ENCODE assay signal across 28 mouse cellular contexts in genomic region chr10:78042096-78042495, GRCm38 (mm10). TPM values are rescaled to one million over a fixed set of nuclear protein-coding genes. Genes with fewer than 3 reads are reported as not detected.
DNase-seq lines count a peak whose midpoint lies in the region; ATAC-seq lines count a peak whose summit lies in the region.
"Had no signal": no experiment of that assay in that cellular context is flagged by ENCODE, and none has a peak within 500 bp of the region (broad histone marks: within the 10 kb centered on the region; RNA-seq: fewer than 3 reads in every experiment).

No protein-coding gene starts in this region.

- H3K27ac ChIP-seq in midbrain, embryonic 11.5 days (ENCODE audit: low read depth, low read length), result no peak overlapping the region
- no peak overlapping the region for H3K27ac ChIP-seq in midbrain, embryonic 13.5 days
- no peak overlapping the region for H3K27ac ChIP-seq in embryonic facial prominence, embryonic 10.5 days (replicated peaks)
- H3K27ac ChIP-seq in limb, embryonic 11.5 days (replicated peaks; ENCODE audit: low read depth, low read length), result no peak overlapping the region
- H3K27ac ChIP-seq: embryonic facial prominence, embryonic 12.5 days; embryonic facial prominence, embryonic 15.5 days; gastrocnemius, adult 2 months; heart, embryonic 15.5 days; hindbrain, embryonic 10.5 days; hindbrain, embryonic 13.5 days; intestine, embryonic 15.5 days had no signal

- no peaks in the 10 kb centered on the region for H3K4me1 ChIP-seq in midbrain, embryonic 11.5 days (ENCODE audit: control insufficient read depth, insufficient read depth, low read length)
- H3K4me1 ChIP-seq in midbrain, embryonic 13.5 days (replicated peaks), result peaks cover 7% of the 10 kb centered on the region; the same call in 1 of the 2 replicates
- peaks cover 24% of the 10 kb centered on the region for H3K4me1 ChIP-seq in embryonic facial prominence, embryonic 10.5 days
- 0 out of 2 replicates have a peak, but pooled peaks cover 2% of the 10 kb centered on the region for H3K4me1 ChIP-seq in limb, embryonic 11.5 days (ENCODE audit: control insufficient read depth, insufficient read depth, low read length)

- H3K9me3 ChIP-seq in midbrain, embryonic 11.5 days (ENCODE audit: control insufficient read depth, low read length), result no peaks in the 10 kb centered on the region
- no peaks in the 10 kb centered on the region for H3K9me3 ChIP-seq in midbrain, embryonic 13.5 days
- H3K9me3 ChIP-seq in embryonic facial prominence, embryonic 10.5 days, result no peaks in the 10 kb centered on the region
- no peaks in the 10 kb centered on the region for H3K9me3 ChIP-seq in limb, embryonic 11.5 days (ENCODE audit: control insufficient read depth, low read length)
- H3K9me3 ChIP-seq: embryonic facial prominence, embryonic 12.5 days; embryonic facial prominence, embryonic 15.5 days; heart, embryonic 12.5 days; heart, embryonic 15.5 days; hindbrain, embryonic 10.5 days; hindbrain, embryonic 13.5 days; intestine, embryonic 15.5 days had no signal

- H3K4me2 ChIP-seq in midbrain, embryonic 11.5 days, result no peak overlapping the region
- no peak overlapping the region for H3K4me2 ChIP-seq in midbrain, embryonic 13.5 days (replicated peaks)
- H3K4me2 ChIP-seq in limb, embryonic 11.5 days (ENCODE audit: low read depth, severe bottlenecking), result no peak overlapping the region
- H3K4me2 ChIP-seq: embryonic facial prominence, embryonic 12.5 days; heart, embryonic 12.5 days; heart, embryonic 15.5 days; hindbrain, embryonic 13.5 days; intestine, embryonic 15.5 days had no signal

- 69% methylated on average over 7 of the region's 7 CpGs for WGBS in midbrain, embryonic 11.5 days
- 82% methylated on average over 7 of the region's 7 CpGs for WGBS in midbrain, embryonic 13.5 days
- 45% methylated on average over 7 of the region's 7 CpGs for WGBS in embryonic facial prominence, embryonic 10.5 days
- 33% methylated on average over 7 of the region's 7 CpGs for WGBS in limb, embryonic 11.5 days

- no peak for ATAC-seq in midbrain, embryonic 11.5 days (ENCODE audit: low FRiP score)
- ATAC-seq in midbrain, embryonic 13.5 days, result no peak
- ATAC-seq in limb, embryonic 11.5 days (ENCODE audit: insufficient number of reproducible peaks, low FRiP score, low TSS enrichment, low read depth), result no peak
- ATAC-seq: forebrain, postnatal 0 days; hindbrain, embryonic 16.5 days; intestine, embryonic 15.5 days had no signal

- H3K36me3 ChIP-seq in midbrain, embryonic 11.5 days (ENCODE audit: control insufficient read depth, insufficient read depth, low read length), result no peaks in the 10 kb centered on the region
- no peaks in the 10 kb centered on the region for H3K36me3 ChIP-seq in midbrain, embryonic 13.5 days
- no peaks in the 10 kb centered on the region for H3K36me3 ChIP-seq in embryonic facial prominence, embryonic 10.5 days (replicated peaks)
- H3K36me3 ChIP-seq in limb, embryonic 11.5 days (ENCODE audit: control insufficient read depth, insufficient read depth, low read length), result no peaks in the 10 kb centered on the region
- H3K36me3 ChIP-seq: embryonic facial prominence, embryonic 12.5 days; embryonic facial prominence, embryonic 15.5 days; heart, embryonic 12.5 days; heart, embryonic 15.5 days; hindbrain, embryonic 10.5 days; hindbrain, embryonic 13.5 days; intestine, embryonic 15.5 days had no signal

- peak; percentile 71 for DNase-seq in midbrain, embryonic 11.5 days (ENCODE audit: low spot score, missing footprints)
- peak; percentile 50 for DNase-seq in embryonic facial prominence, embryonic 10.5 days (ENCODE audit: low spot score)
- peak; percentile 32 for DNase-seq in limb, embryonic 11.5 days (ENCODE audit: low spot score)
- DNase-seq in B cell, adult 2 months, result no peak
- no peak for DNase-seq in testis, postnatal 14 days (ENCODE audit: low spot score)
- DNase-seq: adrenal gland, adult 2 months; adrenal gland, postnatal 14 days; cerebellum, adult 11 months; cerebellum, adult 2 months; cerebellum, adult 9-11 months; cerebellum, postnatal 25 days; forebrain, postnatal 0 days; gastrocnemius, adult 2 months; gastrocnemius, postnatal 25 days; heart, adult 18-20 months; heart, postnatal 10 days; heart, postnatal 36 days had no signal

- no peak overlapping the region for H3K4me3 ChIP-seq in midbrain, embryonic 11.5 days (ENCODE audit: low read depth, low read length)
- no peak overlapping the region for H3K4me3 ChIP-seq in midbrain, embryonic 13.5 days (replicated peaks)
- H3K4me3 ChIP-seq in embryonic facial prominence, embryonic 10.5 days, result no peak overlapping the region
- no peak overlapping the region for H3K4me3 ChIP-seq in limb, embryonic 11.5 days (ENCODE audit: low read depth, low read length)
- H3K4me3 ChIP-seq: embryonic facial prominence, embryonic 12.5 days; embryonic facial prominence, embryonic 15.5 days; gastrocnemius, adult 2 months; heart, embryonic 12.5 days; heart, embryonic 15.5 days; hindbrain, embryonic 10.5 days; hindbrain, embryonic 13.5 days; intestine, embryonic 15.5 days had no signal

- H3K9ac ChIP-seq in midbrain, embryonic 11.5 days (ENCODE audit: low read length), result no peak overlapping the region
- H3K9ac ChIP-seq in midbrain, embryonic 13.5 days (replicated peaks), result no peak overlapping the region
- H3K9ac ChIP-seq in limb, embryonic 11.5 days (ENCODE audit: low read length), result no peak overlapping the region
- H3K9ac ChIP-seq: embryonic facial prominence, embryonic 12.5 days; embryonic facial prominence, embryonic 15.5 days; forebrain, postnatal 0 days; heart, embryonic 12.5 days; heart, embryonic 15.5 days; hindbrain, embryonic 13.5 days; intestine, embryonic 15.5 days had no signal

- H3K27me3 ChIP-seq in midbrain, embryonic 11.5 days (ENCODE audit: control insufficient read depth, insufficient read depth, low read length), result no peaks in the 10 kb centered on the region
- no peaks in the 10 kb centered on the region for H3K27me3 ChIP-seq in midbrain, embryonic 13.5 days
- H3K27me3 ChIP-seq in embryonic facial prominence, embryonic 10.5 days (replicated peaks; ENCODE audit: low read depth, poor library complexity, severe bottlenecking), result peaks cover 33% of the 10 kb centered on the region
- H3K27me3 ChIP-seq in limb, embryonic 11.5 days (ENCODE audit: control insufficient read depth, insufficient read depth, low read length), result no peaks in the 10 kb centered on the region
- H3K27me3 ChIP-seq: embryonic facial prominence, embryonic 12.5 days; embryonic facial prominence, embryonic 15.5 days had no signal

RNA-seq across cellular contexts. Expression of gene Dnmt3l, which starts 0.3 kb away (rescaled TPM):
- polyA plus RNA-seq in midbrain, embryonic 11.5 days (2014; fragmentation: Nextera tagmentation; extraction: Ambion mirVana), result not detected in 2 replicates
- polyA plus RNA-seq in midbrain, embryonic 13.5 days (2015; fragmentation: Nextera tagmentation; extraction: Ambion mirVana), result not detected in 2 replicates
- polyA plus RNA-seq in embryonic facial prominence, embryonic 10.5 days (2016; fragmentation: Nextera tagmentation; extraction: Ambion mirVana), result 0.34 TPM in 1 of 2 replicates, not detected in the other
- polyA plus RNA-seq in limb, embryonic 11.5 days (2014; fragmentation: Nextera tagmentation; extraction: Ambion mirVana), result 0.11 TPM in 1 of 2 replicates, not detected in the other
- polyA plus RNA-seq: forebrain, embryonic 11.5 days; forebrain, embryonic 14.5 days; forebrain, postnatal 0 days; heart, embryonic 12.5 days; heart, embryonic 15.5 days; hindbrain, embryonic 10.5 days; hindbrain, embryonic 13.5 days; hindbrain, embryonic 16.5 days had no signal

RNA-seq across cellular contexts. Expression of gene Aire, which starts 1.3 kb away (rescaled TPM):
- 0.10 TPM in 1 of 2 replicates, not detected in the other for polyA plus RNA-seq in midbrain, embryonic 11.5 days (2014; fragmentation: Nextera tagmentation; extraction: Ambion mirVana)
- polyA plus RNA-seq in midbrain, embryonic 13.5 days (2015; fragmentation: Nextera tagmentation; extraction: Ambion mirVana), result 0.10 and 0.24 TPM in 2 replicates
- 0.24 and 0.25 TPM in 2 replicates for polyA plus RNA-seq in embryonic facial prominence, embryonic 10.5 days (2016; fragmentation: Nextera tagmentation; extraction: Ambion mirVana)
- polyA plus RNA-seq in limb, embryonic 11.5 days (2014; fragmentation: Nextera tagmentation; extraction: Ambion mirVana), result 0.17 and 0.35 TPM in 2 replicates
- polyA plus RNA-seq: heart, embryonic 12.5 days; hindbrain, embryonic 10.5 days had no signal

RNA-seq across cellular contexts. Expression of gene Icosl, which starts 27.0 kb away (rescaled TPM):
- polyA plus RNA-seq in midbrain, embryonic 11.5 days (2014; fragmentation: Nextera tagmentation; extraction: Ambion mirVana), result 1.2 and 2.5 TPM in 2 replicates
- polyA plus RNA-seq in midbrain, embryonic 13.5 days (2015; fragmentation: Nextera tagmentation; extraction: Ambion mirVana), result 0.52 and 0.82 TPM in 2 replicates
- 2.5 and 2.8 TPM in 2 replicates for polyA plus RNA-seq in embryonic facial prominence, embryonic 10.5 days (2016; fragmentation: Nextera tagmentation; extraction: Ambion mirVana)
- 2.6 and 2.7 TPM in 2 replicates for polyA plus RNA-seq in limb, embryonic 11.5 days (2014; fragmentation: Nextera tagmentation; extraction: Ambion mirVana)

RNA-seq across cellular contexts. Expression of gene Pfkl, which starts 32.2 kb away (rescaled TPM):
- polyA plus RNA-seq in midbrain, embryonic 11.5 days (2014; fragmentation: Nextera tagmentation; extraction: Ambion mirVana), result 96.9 and 103 TPM in 2 replicates
- 96.9 and 106 TPM in 2 replicates for polyA plus RNA-seq in midbrain, embryonic 13.5 days (2015; fragmentation: Nextera tagmentation; extraction: Ambion mirVana)
- polyA plus RNA-seq in embryonic facial prominence, embryonic 10.5 days (2016; fragmentation: Nextera tagmentation; extraction: Ambion mirVana), result 234 and 275 TPM in 2 replicates
- polyA plus RNA-seq in limb, embryonic 11.5 days (2014; fragmentation: Nextera tagmentation; extraction: Ambion mirVana), result 157 and 161 TPM in 2 replicates

Comparison
In these comparisons a context has a peak if more than half of its experiments do, and no peak if none do; other contexts are left out.
1. DNase-seq: peak in midbrain, embryonic 11.5 days (single experiment), embryonic facial prominence, embryonic 10.5 days (single experiment) and limb, embryonic 11.5 days (single experiment); none in B cell, adult 2 months (0 of 2) and testis, postnatal 14 days (single experiment).